Mouse (Mus musculus): ENCODE results near the gene Tesc. TPM values are rescaled to one million over a fixed set of nuclear protein-coding genes. Genes with fewer than 3 reads are reported as not detected.

Gene Tesc
- total and polyA plus RNA-seq, 3 experiments, result 0.34 to 0.80 TPM; not detected in 1

DNA sequence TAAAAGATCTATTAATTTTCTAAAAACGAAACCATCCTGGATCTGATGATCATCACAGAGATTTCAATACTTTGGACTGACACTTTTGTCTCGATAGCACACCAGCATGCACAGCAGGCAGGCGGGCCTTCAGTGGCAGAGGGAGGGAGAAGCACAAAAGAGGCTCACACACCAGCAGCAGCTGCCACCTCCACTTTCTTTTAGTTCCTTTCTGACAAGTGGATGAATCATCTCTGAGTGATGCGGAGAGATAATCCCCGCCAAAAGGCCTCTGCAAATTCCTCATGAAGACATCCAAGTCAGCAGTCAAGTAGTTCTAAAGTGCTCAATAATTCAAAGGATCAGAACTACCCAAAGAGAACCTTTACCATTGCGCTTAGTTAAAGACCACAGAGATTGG, 51.8 kb downstream of the Tesc start:
- Histone ChIP-seq H3K36me3 (replicated peaks in 1 of 2; ENCODE audit: control insufficient read depth in 1 of 2, insufficient read depth in 1 of 2, low read length in 1 of 2) (peaks cover 59 to 84% of the 10 kb centered on the region in 2 experiments), H3K4me3 (replicated peaks in 1 of 3; ENCODE audit: low read depth in 2 of 3, low read length in 2 of 3, poor library complexity in 1 of 3) (no peak overlapping the region), H3K4me2 (ENCODE audit: insufficient read depth, low read depth, poor library complexity, severe bottlenecking) (no peak overlapping the region), H3K4me1 (ENCODE audit: control insufficient read depth in 1 of 2, insufficient read depth in 2 of 2) (peaks cover 21 to 51% of the 10 kb centered on the region in 2 experiments), H3K79me2 (replicated peaks; ENCODE audit: control insufficient read depth, extremely low read depth, insufficient read depth, poor library complexity, severe bottlenecking) (no peaks in the 10 kb centered on the region), H3K9me3 (replicated peaks; ENCODE audit: low read length) (no peaks in the 10 kb centered on the region), H3K27me3 (replicated peaks) (no peaks in the 10 kb centered on the region), H3K9ac (ENCODE audit: insufficient read depth, low read depth) (no peak overlapping the region), H3K27ac (ENCODE audit: insufficient read depth, low read depth) (no peak overlapping the region)
- TF ChIP-seq CHD1 (IDR thresholded peaks at IDR 0.05; ENCODE audit: low read depth, low read length) (no peak), CHD2 (IDR thresholded peaks at IDR 0.05; ENCODE audit: low read length) (no peak), MAZ (IDR thresholded peaks at IDR 0.05; ENCODE audit: low read depth, low read length) (no peak), SMC3 (IDR thresholded peaks at IDR 0.05; ENCODE audit: low read depth, low read length) (no peak), POLR2AphosphoS2 (IDR thresholded peaks at IDR 0.05; ENCODE audit: low read depth, low read length) (no peak), PAX5 (IDR thresholded peaks at IDR 0.05; ENCODE audit: low read length) (no peak), MAX (IDR thresholded peaks at IDR 0.05; ENCODE audit: low read length) (no peak), MEF2A (IDR thresholded peaks at IDR 0.05; ENCODE audit: borderline replicate concordance, low read depth, low read length) (no peak), MAFK (IDR thresholded peaks at IDR 0.05; ENCODE audit: insufficient replicate concordance, low read length) (no peak), KAT2A (IDR thresholded peaks at IDR 0.05; ENCODE audit: insufficient replicate concordance, low read length) (no peak), USF1 (IDR thresholded peaks at IDR 0.05; ENCODE audit: low read depth, low read length) (no peak), ZKSCAN1 (IDR thresholded peaks at IDR 0.05; ENCODE audit: borderline replicate concordance, low read depth, low read length) (no peak)
- DNase-seq (ENCODE audit: extremely low read depth), result no peak
- in situ Hi-C loops (cut with MboI; ENCODE audit: low pct_ligation_motif_present, low pct_unique_long_range_greater_than_20kb, low sequenced_read_pairs) (loop anchor here (5.0 kb wide), 1 partner anchor 77 kb away; no protein-coding TSS in a partner anchor), dilution Hi-C loops (cut with MboI; ENCODE audit: extremely low pct_ligation_motif_present, extremely low pct_unique_long_range_greater_than_20kb, low sequenced_read_pairs) (no loop called here)

DNA sequence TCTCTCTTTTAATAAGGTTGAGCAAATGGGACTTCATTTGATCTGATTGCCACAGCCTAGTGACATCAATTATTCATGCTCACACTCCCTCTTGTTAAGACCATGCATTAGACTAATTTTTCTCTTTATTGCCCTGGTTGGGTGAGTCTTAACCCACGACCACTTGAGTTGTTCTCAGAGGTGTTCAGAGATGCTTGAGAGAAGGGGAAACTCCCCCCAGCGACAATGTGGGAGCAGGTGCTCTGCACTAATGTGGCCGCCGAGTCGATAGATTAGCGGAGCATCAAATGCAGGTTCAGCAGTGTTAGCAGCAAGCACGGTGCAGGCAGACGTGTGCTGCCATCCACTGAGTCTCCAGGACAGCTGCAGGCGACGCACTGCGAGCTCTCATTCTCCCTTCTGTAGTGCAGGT, 52.3 kb downstream of the Tesc start:
- no peaks in the 10 kb centered on the region for H3K9me3 ChIP-seq (replicated peaks; ENCODE audit: low read length)
- in situ Hi-C loops (cut with MboI; ENCODE audit: low pct_ligation_motif_present, low pct_unique_long_range_greater_than_20kb, low sequenced_read_pairs), result loop anchor here (5.0 kb wide), 1 partner anchor 78 kb away; no protein-coding TSS in a partner anchor
- DNase-seq (ENCODE audit: extremely low read depth), result peak; percentile 29
- no peak overlapping the region for H3K27ac ChIP-seq (ENCODE audit: insufficient read depth, low read depth)
- peaks cover 55 to 84% of the 10 kb centered on the region in 2 experiments for H3K36me3 ChIP-seq (replicated peaks in 1 of 2; ENCODE audit: control insufficient read depth in 1 of 2, insufficient read depth in 1 of 2, low read length in 1 of 2)
- H3K79me2 ChIP-seq (replicated peaks; ENCODE audit: control insufficient read depth, extremely low read depth, insufficient read depth, poor library complexity, severe bottlenecking), result no peaks in the 10 kb centered on the region
- peaks cover 26 to 56% of the 10 kb centered on the region in 2 experiments for H3K4me1 ChIP-seq (ENCODE audit: control insufficient read depth in 1 of 2, insufficient read depth in 2 of 2)
- no peak for TF ChIP-seq KAT2A (IDR thresholded peaks at IDR 0.05; ENCODE audit: insufficient replicate concordance, low read length)
- no peak overlapping the region for H3K4me3 ChIP-seq (replicated peaks in 1 of 3; ENCODE audit: low read depth in 2 of 3, low read length in 2 of 3, poor library complexity in 1 of 3)
- H3K4me2 ChIP-seq (ENCODE audit: insufficient read depth, low read depth, poor library complexity, severe bottlenecking), result no peak overlapping the region
- no peak overlapping the region for H3K9ac ChIP-seq (ENCODE audit: insufficient read depth, low read depth)
- dilution Hi-C loops (cut with MboI; ENCODE audit: extremely low pct_ligation_motif_present, extremely low pct_unique_long_range_greater_than_20kb, low sequenced_read_pairs), result no loop called here
- H3K27me3 ChIP-seq (replicated peaks), result no peaks in the 10 kb centered on the region

GRCm38 (mm10) chr5:118081374-118081949, 53.9 kb downstream of the Tesc start:
- Histone ChIP-seq H3K4me3 (replicated peaks in 1 of 3; ENCODE audit: low read depth in 2 of 3, low read length in 2 of 3, poor library complexity in 1 of 3) (peak overlapping the region in 1 of 3 experiments; percentile 1), H3K9me3 (replicated peaks; ENCODE audit: low read length) (no peaks in the 10 kb centered on the region), H3K4me1 (ENCODE audit: control insufficient read depth in 1 of 2, insufficient read depth in 2 of 2) (peaks cover 38 to 72% of the 10 kb centered on the region in 2 experiments), H3K4me2 (ENCODE audit: insufficient read depth, low read depth, poor library complexity, severe bottlenecking) (no peak overlapping the region), H3K27me3 (replicated peaks) (no peaks in the 10 kb centered on the region), H3K36me3 (replicated peaks in 1 of 2; ENCODE audit: control insufficient read depth in 1 of 2, insufficient read depth in 1 of 2, low read length in 1 of 2) (peaks cover 42 to 77% of the 10 kb centered on the region in 2 experiments), H3K27ac (ENCODE audit: insufficient read depth, low read depth) (peak overlapping the region; percentile 13; the same call in 1 of the 2 replicates), H3K79me2 (replicated peaks; ENCODE audit: control insufficient read depth, extremely low read depth, insufficient read depth, poor library complexity, severe bottlenecking) (no peaks in the 10 kb centered on the region), H3K9ac (ENCODE audit: insufficient read depth, low read depth) (no peak overlapping the region)
- peak; percentile 35 for DNase-seq (ENCODE audit: extremely low read depth)
- dilution Hi-C loops (cut with MboI; ENCODE audit: extremely low pct_ligation_motif_present, extremely low pct_unique_long_range_greater_than_20kb, low sequenced_read_pairs) (no loop called here), in situ Hi-C loops (cut with MboI; ENCODE audit: low pct_ligation_motif_present, low pct_unique_long_range_greater_than_20kb, low sequenced_read_pairs) (no loop called here)
- no peak for TF ChIP-seq CHD1 (IDR thresholded peaks at IDR 0.05; ENCODE audit: low read depth, low read length)
- peak; percentile 10; the same call in 1 of the 2 replicates for TF ChIP-seq TCF12 (IDR thresholded peaks at IDR 0.05; ENCODE audit: low read depth, low read length)

Data from CH12.LX (cell line).